Mouse (Mus musculus): ENCODE results near the gene C87436. TPM values are rescaled to one million over a fixed set of nuclear protein-coding genes. Genes with fewer than 3 reads are reported as not detected.
A peak's percentile ranks its signal among the peaks of the same experiment; 100 is the strongest.

C87436 gene
- total and polyA plus RNA-seq, 3 experiments, result 5.2 to 8.7 (median 8.1) TPM

DNA sequence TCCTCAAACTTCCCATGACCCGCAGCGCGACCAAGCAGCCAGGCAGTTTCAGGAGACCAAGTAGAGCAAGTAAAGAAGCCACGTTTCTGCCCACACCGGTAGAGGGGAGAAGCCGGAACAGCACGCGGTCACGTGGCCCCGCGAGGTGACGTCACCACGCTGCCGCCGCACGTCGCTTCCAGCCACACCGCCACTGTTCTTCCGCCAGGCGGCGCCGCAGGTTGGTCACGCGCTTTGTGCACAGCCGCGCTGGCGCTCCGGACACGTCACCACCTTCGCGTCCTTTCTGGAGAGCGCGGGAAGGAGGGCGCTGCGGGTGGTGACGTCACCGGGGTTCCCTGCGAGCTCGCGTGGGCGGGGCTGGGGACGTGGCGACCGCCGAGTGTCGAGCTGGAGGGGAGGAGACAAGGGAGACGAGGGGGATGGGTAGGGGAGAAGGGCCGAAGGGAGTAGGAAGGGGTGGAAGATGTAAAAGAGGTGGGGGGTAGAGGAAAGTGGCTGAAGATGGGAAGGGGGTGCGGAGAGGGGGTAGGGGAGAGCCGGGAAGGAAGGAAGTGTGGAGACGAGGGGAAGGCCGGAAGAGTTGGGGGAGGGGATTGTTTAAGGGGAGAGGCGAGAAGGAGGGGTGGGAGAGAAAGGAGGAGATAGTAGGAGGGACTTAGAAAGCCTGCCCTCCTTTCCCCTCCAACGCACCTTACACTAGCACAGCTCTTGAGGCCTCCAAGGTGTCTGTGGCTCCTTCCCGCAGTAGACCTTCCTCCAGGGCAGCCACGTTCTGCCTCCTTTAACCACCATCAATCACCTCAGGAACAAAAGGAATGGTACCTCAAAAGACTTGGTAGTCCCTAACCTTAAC lies 34.2 kb downstream of the C87436 start:
- H3K4me3 ChIP-seq (replicated peaks in 1 of 3; ENCODE audit: low read depth in 2 of 3, low read length in 2 of 3, poor library complexity in 1 of 3), result peak overlapping the region; percentile 45 to 67 (median 65)
- no peaks in the 10 kb centered on the region for H3K9me3 ChIP-seq (replicated peaks; ENCODE audit: low read length)
- DNase-seq (ENCODE audit: extremely low read depth), result peak; percentile 98
- no peaks in the 10 kb centered on the region for H3K79me2 ChIP-seq (replicated peaks; ENCODE audit: control insufficient read depth, extremely low read depth, insufficient read depth, poor library complexity, severe bottlenecking)
- dilution Hi-C loops (cut with MboI; ENCODE audit: extremely low pct_ligation_motif_present, extremely low pct_unique_long_range_greater_than_20kb, low sequenced_read_pairs) (no loop called here), in situ Hi-C loops (cut with MboI; ENCODE audit: low pct_ligation_motif_present, low pct_unique_long_range_greater_than_20kb, low sequenced_read_pairs) (no loop called here)
- peak overlapping the region; percentile 74 for H3K4me2 ChIP-seq (ENCODE audit: insufficient read depth, low read depth, poor library complexity, severe bottlenecking)
- peaks cover 0 to 32% of the 10 kb centered on the region in 2 experiments for H3K36me3 ChIP-seq (replicated peaks in 1 of 2; ENCODE audit: control insufficient read depth in 1 of 2, insufficient read depth in 1 of 2, low read length in 1 of 2)
- H3K27me3 ChIP-seq (replicated peaks), result no peaks in the 10 kb centered on the region
- peaks cover 7 to 25% of the 10 kb centered on the region in 2 experiments; a peak in 3 of 4 replicates for H3K4me1 ChIP-seq (ENCODE audit: control insufficient read depth in 1 of 2, insufficient read depth in 2 of 2)
- peak overlapping the region; percentile 91 for H3K9ac ChIP-seq (ENCODE audit: insufficient read depth, low read depth)
- H3K27ac ChIP-seq (ENCODE audit: insufficient read depth, low read depth), result peak overlapping the region; percentile 54
- TF ChIP-seq POLR2A (IDR thresholded peaks at IDR 0.05; ENCODE audit: low read depth, low read length) (peak; percentile 97), POLR2AphosphoS2 (IDR thresholded peaks at IDR 0.05; ENCODE audit: low read depth, low read length) (peak; percentile 71; the same call in 1 of the 2 replicates), JUND (conservative IDR thresholded peaks at IDR 0.05; ENCODE audit: low read depth, low read length) (peak; percentile 74; the same call in 1 of the 2 replicates), MEF2A (IDR thresholded peaks at IDR 0.05; ENCODE audit: borderline replicate concordance, low read depth, low read length) (peak; percentile 83; the same call in 1 of the 2 replicates), TBP (conservative IDR thresholded peaks at IDR 0.05; ENCODE audit: low read depth, low read length) (peak; percentile 96), MAZ (IDR thresholded peaks at IDR 0.05; ENCODE audit: low read depth, low read length) (peak; percentile 96), CTCF (conservative IDR thresholded peaks at IDR 0.05 in 1 of 2, IDR thresholded peaks at IDR 0.05 in 1 of 2; ENCODE audit: low read depth in 2 of 2, low read length in 2 of 2) (peak in 1 of 2 experiments; percentile 95; a peak in 2 of 4 replicates), UBTF (IDR thresholded peaks at IDR 0.05; ENCODE audit: low read depth, low read length) (no peak), ZMIZ1 (IDR thresholded peaks at IDR 0.05; ENCODE audit: low read depth, low read length) (peak; percentile 96), GABPA (IDR thresholded peaks at IDR 0.05; ENCODE audit: insufficient replicate concordance, low read depth, low read length) (peak; percentile 25; the same call in 1 of the 2 replicates), MAX (IDR thresholded peaks at IDR 0.05; ENCODE audit: low read length) (peak; percentile 99), TCF12 (IDR thresholded peaks at IDR 0.05; ENCODE audit: low read depth, low read length) (peak; percentile 92), USF1 (IDR thresholded peaks at IDR 0.05; ENCODE audit: low read depth, low read length) (peak; percentile 98), ELF1 (IDR thresholded peaks at IDR 0.05; ENCODE audit: low read depth, low read length) (peak; percentile 91), PAX5 (IDR thresholded peaks at IDR 0.05; ENCODE audit: low read length) (no peak), EP300 (IDR thresholded peaks at IDR 0.05; ENCODE audit: low read length) (peak; percentile 34; the same call in 1 of the 2 replicates), IRF4 (IDR thresholded peaks at IDR 0.05; ENCODE audit: low read depth, low read length) (peak; percentile 82; the same call in 1 of the 2 replicates), SIN3A (IDR thresholded peaks at IDR 0.05; ENCODE audit: low read length) (0 out of 2 replicates have a peak, but pooled peaks have one; percentile 39), E2F4 (IDR thresholded peaks at IDR 0.05; ENCODE audit: insufficient replicate concordance, low read depth, low read length) (peak; percentile 83; the same call in 1 of the 2 replicates), CHD2 (IDR thresholded peaks at IDR 0.05; ENCODE audit: low read length) (peak; percentile 95), USF2 (conservative IDR thresholded peaks at IDR 0.05; ENCODE audit: low read depth, low read length) (peak; percentile 94), NRF1 (IDR thresholded peaks at IDR 0.05; ENCODE audit: low read depth, low read length) (peak; percentile 82), MAFK (IDR thresholded peaks at IDR 0.05; ENCODE audit: insufficient replicate concordance, low read length) (no peak), KAT2A (IDR thresholded peaks at IDR 0.05; ENCODE audit: insufficient replicate concordance, low read length) (0 out of 2 replicates have a peak, but pooled peaks have one; percentile 80), CHD1 (IDR thresholded peaks at IDR 0.05; ENCODE audit: low read depth, low read length) (no peak), ETS1 (conservative IDR thresholded peaks at IDR 0.05; ENCODE audit: low read depth, low read length) (peak; percentile 97), BHLHE40 (IDR thresholded peaks at IDR 0.05; ENCODE audit: low read depth, low read length) (peak; percentile 98), ZNF384 (IDR thresholded peaks at IDR 0.05; ENCODE audit: low read depth, low read length) (no peak), ZKSCAN1 (IDR thresholded peaks at IDR 0.05; ENCODE audit: borderline replicate concordance, low read depth, low read length) (no peak), RAD21 (IDR thresholded peaks at IDR 0.05; ENCODE audit: low read depth, low read length) (peak; percentile 70), HCFC1 (IDR thresholded peaks at IDR 0.05; ENCODE audit: low read depth, low read length) (peak; percentile 79), RCOR1 (conservative IDR thresholded peaks at IDR 0.05; ENCODE audit: low read depth, low read length) (peak; percentile 11; the same call in 1 of the 2 replicates), JUN (IDR thresholded peaks at IDR 0.05; ENCODE audit: insufficient read depth, low read depth, low read length) (peak; percentile 74; the same call in 1 of the 2 replicates), ZC3H11A (IDR thresholded peaks at IDR 0.05; ENCODE audit: low read depth, low read length) (no peak), MYC (IDR thresholded peaks at IDR 0.05; ENCODE audit: low read depth, low read length) (peak; percentile 99), MXI1 (IDR thresholded peaks at IDR 0.05; ENCODE audit: low read depth, low read length) (peak; percentile 94), SMC3 (IDR thresholded peaks at IDR 0.05; ENCODE audit: low read depth, low read length) (peak; percentile 88)
